Mouse (Mus musculus) forelimb bud, embryonic 11.5 days (tissue): ENCODE results near the gene Abhd12b.

Experiments
- DNase-seq: peaks from one replicate; pipeline ENCODE4 v3.0.0-alpha.2; 2012; ENCODE audit warnings: low read depth, low spot score

Gene Abhd12b

GRCm38 (mm10) chr12:70153842-70154241 is at the start of gene Abhd12b:
Gene Abhd12b (plus strand): TSS chr12:70154142.
- no peak for DNase-seq

- no peak for DNase-seq
These were observed 49.7 kb upstream of the Abhd12b start for GRCm38 (mm10) chr12:70104199-70104598.

- DNase-seq: no peak
These were observed 49.0 kb upstream of the Abhd12b start for GRCm38 (mm10) chr12:70104776-70105420.

- DNase-seq: no peak
These were observed 48.1 kb upstream of the Abhd12b start for GRCm38 (mm10) chr12:70105885-70106284.

- DNase-seq: no peak
These were observed 47.4 kb upstream of the Abhd12b start for GRCm38 (mm10) chr12:70106508-70106907.

GRCm38 (mm10) chr12:70108104-70108503 is 45.8 kb upstream of the Abhd12b start:
- DNase-seq: no peak

- DNase-seq: no peak
These were observed 44.0 kb upstream of the Abhd12b start for GRCm38 (mm10) chr12:70109921-70110320.

- DNase-seq: no peak
These were observed 43.4 kb upstream of the Abhd12b start for GRCm38 (mm10) chr12:70110375-70111116.

- peak; percentile 38 for DNase-seq
These were observed 42.9 kb upstream of the Abhd12b start for GRCm38 (mm10) chr12:70111117-70111366.

GRCm38 (mm10) chr12:70111367-70112089 is 42.4 kb upstream of the Abhd12b start:
- DNase-seq: peak; percentile 46

- no peak for DNase-seq
These were observed 41.9 kb upstream of the Abhd12b start for GRCm38 (mm10) chr12:70112090-70112383.

- no peak for DNase-seq
These were observed 40.6 kb upstream of the Abhd12b start, which contains the start of gene Nin for GRCm38 (mm10) chr12:70113351-70113750. Gene Nin (minus strand): TSS chr12:70113717.

- no peak for DNase-seq
These were observed 36.8 kb upstream of the Abhd12b start for GRCm38 (mm10) chr12:70117146-70117545.

GRCm38 (mm10) chr12:70118721-70119345 is 35.1 kb upstream of the Abhd12b start:
- DNase-seq: no peak

GRCm38 (mm10) chr12:70119552-70119951 is 34.4 kb upstream of the Abhd12b start:
- no peak for DNase-seq

- DNase-seq: no peak
These were observed 27.3 kb upstream of the Abhd12b start for GRCm38 (mm10) chr12:70126626-70127025.

- DNase-seq: no peak
These were observed 24.8 kb upstream of the Abhd12b start for GRCm38 (mm10) chr12:70129105-70129504.

- DNase-seq: no peak
These were observed 22.8 kb upstream of the Abhd12b start for GRCm38 (mm10) chr12:70131042-70131675.

GRCm38 (mm10) chr12:70134627-70135235 is 19.2 kb upstream of the Abhd12b start:
- no peak for DNase-seq

GRCm38 (mm10) chr12:70136185-70136756 is 17.7 kb upstream of the Abhd12b start:
- DNase-seq: no peak

GRCm38 (mm10) chr12:70137095-70137494 is 16.8 kb upstream of the Abhd12b start:
- no peak for DNase-seq
